Mouse (Mus musculus) bone marrow macrophage, adult 2 months (primary cell): Measurements from ENCODE around the gene Relch.

ENCODE experiments used
- CTCF ChIP-seq: IDR thresholded peaks from 2 replicates; pipeline ENCODE4 v1.5.1; 2012; ENCODE audit warnings: low read depth, mild to moderate bottlenecking, low read length, moderate library complexity
- POLR2A ChIP-seq: IDR thresholded peaks from 2 replicates; pipeline ENCODE4 v1.6.1; 2012; ENCODE audit warnings: mild to moderate bottlenecking, low read depth, low read length, borderline replicate concordance

GRCm38 (mm10) chr1:105680587-105680986, 16.9 kb downstream of the Relch start:
- TF ChIP-seq POLR2A: no peak
- peak; percentile 55 for TF ChIP-seq CTCF
